ENCODE assay signal across 16 mouse cellular contexts in the genomic region with DNA sequence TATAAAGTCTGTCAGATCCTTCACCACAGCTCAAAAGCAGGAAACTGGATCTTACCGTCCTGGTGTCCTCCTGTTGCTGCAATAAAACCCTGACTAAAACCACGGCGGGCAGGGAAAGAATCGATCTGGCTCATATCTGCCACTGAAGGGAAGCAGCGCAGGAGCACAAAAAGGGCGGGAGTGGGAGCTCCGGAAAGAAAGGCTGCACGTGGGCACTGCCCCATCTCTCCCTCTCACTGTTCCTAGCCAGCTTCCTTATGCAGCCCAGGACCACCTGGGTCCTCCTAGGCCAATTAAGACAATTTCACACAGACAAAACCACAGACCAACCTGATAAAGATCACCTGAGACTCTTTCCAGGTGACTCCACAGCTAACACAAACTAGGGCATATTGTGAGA. TPM values are rescaled to one million over a fixed set of nuclear protein-coding genes. Genes with fewer than 3 reads are reported as not detected.
DNase-seq lines count a peak whose midpoint lies in the region; ATAC-seq and TF ChIP-seq lines count a peak whose summit lies in the region.
"Had no signal": no experiment of that assay in that cellular context is flagged by ENCODE, and none has a peak within 500 bp of the region (broad histone marks: within the 10 kb centered on the region; RNA-seq: fewer than 3 reads in every experiment).

No protein-coding gene starts in this region.

- peaks cover 10 to 46% of the 10 kb centered on the region in 2 experiments for H3K4me1 ChIP-seq in heart, embryonic 14.5 days (ENCODE audit: control insufficient read depth in 2 of 2, insufficient read depth in 2 of 2, low read length in 2 of 2)
- peaks cover 47% of the 10 kb centered on the region for H3K4me1 ChIP-seq in E14TG2a.4 (replicated peaks; ENCODE audit: low read depth, low read length)
- H3K4me1 ChIP-seq in liver, embryonic 13.5 days (replicated peaks) = peaks cover 32% of the 10 kb centered on the region

- ATAC-seq in heart, embryonic 14.5 days (ENCODE audit: insufficient number of reproducible peaks, insufficient read depth, low FRiP score, low read depth) = no peak
- no peak for ATAC-seq in liver, embryonic 13.5 days (ENCODE audit: low read depth)
- ATAC-seq: Patski had no signal

- DNase-seq in heart, postnatal 36 days = no peak
- DNase-seq in 416B (ENCODE audit: low read depth) = peak; percentile 45
- DNase-seq in liver, embryonic 13.5 days = no peak
- DNase-seq in thymus, postnatal 14 days = no peak
- no peak for DNase-seq in kidney, adult 11 months
- no peak for DNase-seq in layer of hippocampus, adult 9-10 months (ENCODE audit: low spot score)
- DNase-seq: cerebellum, postnatal 36 days; lung, adult 2 months; right cerebral cortex, postnatal 4 days; thymus, postnatal 25 days had no signal

- intact Hi-C loops in heart, postnatal 36 days (cut with DNase I) = no loop called here

- peak overlapping the region; percentile 99 for H3K9ac ChIP-seq in heart, embryonic 14.5 days (ENCODE audit: low read length)
- H3K9ac ChIP-seq in liver, embryonic 13.5 days = no peak overlapping the region
- H3K9ac ChIP-seq: embryonic facial prominence, embryonic 12.5 days; midbrain, embryonic 12.5 days had no signal

- H3K27me3 ChIP-seq in heart, embryonic 14.5 days (ENCODE audit: control insufficient read depth, insufficient read depth, low read length) = no peaks in the 10 kb centered on the region
- H3K27me3 ChIP-seq in E14TG2a.4 (ENCODE audit: insufficient read depth, low read length) = peaks cover 39% of the 10 kb centered on the region
- peaks cover 62% of the 10 kb centered on the region for H3K27me3 ChIP-seq in liver, embryonic 13.5 days
- H3K27me3 ChIP-seq: CH12.LX, Patski had no signal

- peaks cover 36% of the 10 kb centered on the region for H3K36me3 ChIP-seq in heart, embryonic 14.5 days (ENCODE audit: control insufficient read depth, insufficient read depth, low read length)
- H3K36me3 ChIP-seq in E14TG2a.4 (ENCODE audit: insufficient read depth, low read length) = no peaks in the 10 kb centered on the region
- H3K36me3 ChIP-seq in liver, embryonic 13.5 days = no peaks in the 10 kb centered on the region
- H3K36me3 ChIP-seq: embryonic facial prominence, embryonic 12.5 days; midbrain, embryonic 12.5 days had no signal

- peak overlapping the region; percentile 88 for H3K4me2 ChIP-seq in heart, embryonic 14.5 days (ENCODE audit: low read length)
- 0 out of 2 replicates have a peak overlapping the region, but pooled peaks have one; percentile 12 for H3K4me2 ChIP-seq in liver, embryonic 13.5 days
- H3K4me2 ChIP-seq: midbrain, embryonic 12.5 days had no signal

- H3K9me3 ChIP-seq in heart, embryonic 14.5 days (ENCODE audit: control insufficient read depth, low read length) = no peaks in the 10 kb centered on the region
- H3K9me3 ChIP-seq in E14TG2a.4 (ENCODE audit: low read length) = no peaks in the 10 kb centered on the region
- no peaks in the 10 kb centered on the region for H3K9me3 ChIP-seq in liver, embryonic 13.5 days (replicated peaks)
- H3K9me3 ChIP-seq: embryonic facial prominence, embryonic 12.5 days; midbrain, embryonic 12.5 days had no signal

- TF ChIP-seq CTCF in E14TG2a.4 (conservative IDR thresholded peaks at IDR 0.05; ENCODE audit: low read length) = no peak

- peak overlapping the region; percentile 99 to 100 for H3K27ac ChIP-seq in heart, embryonic 14.5 days (replicated peaks in 1 of 2; ENCODE audit: control insufficient read depth in 1 of 2, insufficient read depth in 1 of 2, low read depth in 2 of 2, low read length in 2 of 2)
- H3K27ac ChIP-seq in liver, embryonic 13.5 days = no peak overlapping the region
- H3K27ac ChIP-seq: embryonic facial prominence, embryonic 12.5 days; midbrain, embryonic 12.5 days had no signal

- 8% methylated on average over 8 of the region's 8 CpGs for WGBS in heart, embryonic 14.5 days
- WGBS in liver, embryonic 13.5 days (ENCODE audit: insufficient replicate concordance) = 23% methylated on average over 8 of the region's 8 CpGs

- peak overlapping the region; percentile 44 to 78 for H3K4me3 ChIP-seq in heart, embryonic 14.5 days (ENCODE audit: control insufficient read depth in 1 of 2, insufficient read depth in 1 of 2, low read depth in 1 of 2, low read length in 2 of 2)
- H3K4me3 ChIP-seq in E14TG2a.4 (replicated peaks; ENCODE audit: low read length) = 0 out of 2 replicates have a peak overlapping the region, but pooled peaks have one; percentile 1
- H3K4me3 ChIP-seq in liver, embryonic 13.5 days (replicated peaks) = no peak overlapping the region
- H3K4me3 ChIP-seq: embryonic facial prominence, embryonic 12.5 days; midbrain, embryonic 12.5 days had no signal

RNA-seq across cellular contexts. Expression of gene Nexn, which starts 4.7 kb away (rescaled TPM):
- polyA plus RNA-seq in heart, embryonic 14.5 days (2014; fragmentation: Nextera tagmentation; extraction: Ambion mirVana) = 238 and 249 TPM in 2 replicates
- 100 to 1,000 TPM; 341 to 349 TPM for total RNA-seq in heart, postnatal 36 days (2021)
- polyA plus RNA-seq in liver, embryonic 13.5 days (2015; fragmentation: Nextera tagmentation; extraction: Ambion mirVana) = 1.6 and 1.8 TPM in 2 replicates

RNA-seq across cellular contexts. Expression of gene Fubp1, which starts 51.2 kb away (rescaled TPM):
- 113 and 117 TPM in 2 replicates for polyA plus RNA-seq in heart, embryonic 14.5 days (2014; fragmentation: Nextera tagmentation; extraction: Ambion mirVana)
- total RNA-seq in heart, postnatal 36 days (2021) = 10 to 100 TPM; 50.8 to 56.1 TPM
- polyA plus RNA-seq in liver, embryonic 13.5 days (2015; fragmentation: Nextera tagmentation; extraction: Ambion mirVana) = 99.4 and 128 TPM in 2 replicates

RNA-seq across cellular contexts. Expression of gene Dnajb4, which starts 51.3 kb away (rescaled TPM):
- polyA plus RNA-seq in heart, embryonic 14.5 days (2014; fragmentation: Nextera tagmentation; extraction: Ambion mirVana) = 46.2 and 47.9 TPM in 2 replicates
- 100 to 1,000 TPM in 1 of 2 experiments, 10 to 100 TPM in 1; 98.1 to 111 TPM for total RNA-seq in heart, postnatal 36 days (2021)
- 35.2 and 46.3 TPM in 2 replicates for polyA plus RNA-seq in liver, embryonic 13.5 days (2015; fragmentation: Nextera tagmentation; extraction: Ambion mirVana)

Comparison
In these comparisons a context has a peak if more than half of its experiments do, and no peak if none do; other contexts are left out.
1. RNA of gene Nexn, which starts 4.7 kb away (polyA plus RNA-seq): 238 to 249 TPM in heart, embryonic 14.5 days; 1.6 to 1.8 TPM in liver, embryonic 13.5 days; every median in the first group is over 10 times any median in the second.